Mouse (Mus musculus): ENCODE measurements around the gene Ncoa5. TPM values are rescaled to one million over a fixed set of nuclear protein-coding genes. Genes with fewer than 3 reads are reported as not detected.

The Ncoa5 gene
- total RNA-seq, 4 experiments from 2014 or later, result 46.2 to 63.5 (median 55.9) TPM

- DNase-seq (ENCODE audit: low spot score in 2 of 2), result no peak
These were observed 16.3 kb upstream of the Ncoa5 start for GRCm38 (mm10) chr2:165050826-165051548.

DNA sequence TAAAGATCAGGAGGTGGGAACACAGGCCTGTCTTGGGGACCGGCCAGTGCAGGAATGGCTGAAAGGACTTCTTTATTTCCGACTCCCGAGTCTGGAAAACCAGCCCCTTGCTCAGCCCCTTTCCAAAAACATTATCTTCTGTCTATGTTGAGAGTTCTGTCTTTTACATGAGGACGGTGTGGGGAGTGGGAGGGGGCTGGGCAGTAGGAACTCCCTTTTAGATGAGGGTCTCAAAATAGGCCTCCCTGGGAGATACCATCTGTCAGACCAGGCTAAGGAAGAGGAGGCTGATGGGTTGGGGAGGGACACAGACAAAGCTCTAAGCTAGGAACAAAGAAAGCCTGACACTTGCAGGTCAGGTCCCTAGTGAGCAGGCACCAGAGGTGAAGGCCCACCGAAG is 14.4 kb upstream of the Ncoa5 start:
- no peak for DNase-seq (ENCODE audit: low spot score in 2 of 2)

- DNase-seq (ENCODE audit: low spot score in 2 of 2), result no peak
These were observed 9.1 kb upstream of the Ncoa5 start for GRCm38 (mm10) chr2:165043729-165044128.

GRCm38 (mm10) chr2:165043090-165043636 is 8.5 kb upstream of the Ncoa5 start:
- DNase-seq (ENCODE audit: low spot score in 2 of 2), result no peak

GRCm38 (mm10) chr2:165042126-165042525 is 7.5 kb upstream of the Ncoa5 start:
- DNase-seq (ENCODE audit: low spot score in 2 of 2), result no peak

GRCm38 (mm10) chr2:165037415-165037814 is 2.7 kb upstream of the Ncoa5 start:
- no peak for DNase-seq (ENCODE audit: low spot score in 2 of 2)

DNA sequence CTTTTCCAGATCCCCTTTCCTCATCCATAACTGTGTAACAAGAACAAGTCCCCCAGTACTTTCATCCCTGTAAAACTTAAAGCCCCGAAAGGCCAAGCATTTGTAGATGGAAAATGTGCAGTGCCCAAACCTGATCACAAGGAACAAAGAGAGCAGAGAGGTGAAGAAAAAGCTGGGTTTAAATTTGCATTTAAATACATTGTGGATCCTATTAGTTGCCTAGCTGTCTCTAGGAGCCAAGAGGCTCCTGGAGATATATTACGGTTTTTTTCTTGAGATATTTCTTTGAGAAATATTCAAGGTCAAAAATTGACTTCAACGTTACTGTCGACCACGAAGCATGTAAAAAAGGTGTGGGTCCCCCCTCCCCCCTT is 378 bp upstream of the Ncoa5 start:
- no peak for DNase-seq (ENCODE audit: low spot score in 2 of 2)

GRCm38 (mm10) chr2:165033306-165033705 is 1.4 kb downstream of the Ncoa5 start:
- DNase-seq (ENCODE audit: low spot score in 2 of 2), result no peak

GRCm38 (mm10) chr2:165032533-165032932 is 2.1 kb downstream of the Ncoa5 start:
- no peak for DNase-seq (ENCODE audit: low spot score in 2 of 2)

GRCm38 (mm10) chr2:165027163-165027562 is 7.5 kb downstream of the Ncoa5 start:
- DNase-seq (ENCODE audit: low spot score in 2 of 2), result no peak

- DNase-seq (ENCODE audit: low spot score in 2 of 2), result no peak
These were observed 14.2 kb downstream of the Ncoa5 start for GRCm38 (mm10) chr2:165020490-165020889.

DNA sequence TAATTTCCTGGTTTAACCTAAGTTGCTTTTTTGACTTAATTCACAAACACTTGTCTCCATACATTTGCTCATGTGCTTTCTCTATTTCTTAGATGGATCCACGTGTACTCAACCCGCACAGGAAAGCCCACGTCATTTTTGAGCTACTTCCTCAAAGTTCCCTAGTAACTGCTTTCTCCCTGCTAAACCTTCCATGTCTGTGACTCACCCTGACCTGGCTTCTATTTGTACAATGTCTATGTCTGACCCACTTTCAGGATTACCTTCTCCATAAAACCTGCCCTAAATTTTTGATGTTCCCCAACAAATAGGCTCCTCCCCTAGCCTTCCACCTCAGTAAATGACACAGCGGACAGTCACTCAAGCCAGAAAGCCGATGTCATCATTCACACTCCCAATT is 19.7 kb downstream of the Ncoa5 start:
- DNase-seq (ENCODE audit: low spot score in 2 of 2), result no peak

DNA sequence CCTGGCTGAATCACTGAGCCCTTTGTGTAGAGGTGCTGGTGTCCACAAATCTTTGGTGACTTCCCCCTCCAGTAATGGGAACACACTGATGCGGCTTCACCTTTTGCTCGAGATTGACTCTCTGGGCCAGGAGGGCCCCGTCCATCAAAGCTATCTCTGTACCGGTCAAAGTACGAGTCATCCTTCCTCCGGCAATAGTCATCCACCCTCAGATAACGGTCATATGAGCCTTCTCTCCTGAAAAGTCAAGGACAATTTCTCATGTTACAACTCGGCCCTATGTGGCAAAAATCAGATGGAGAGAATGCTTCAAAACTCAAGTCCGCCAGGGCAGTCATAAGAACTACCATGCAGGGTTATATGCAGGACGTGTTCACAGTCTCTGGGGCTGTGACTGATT is 24.3 kb downstream of the Ncoa5 start:
- DNase-seq (ENCODE audit: low spot score in 2 of 2), result no peak

GRCm38 (mm10) chr2:165009581-165009980 is 25.1 kb downstream of the Ncoa5 start:
- DNase-seq (ENCODE audit: low spot score in 2 of 2), result no peak

DNA sequence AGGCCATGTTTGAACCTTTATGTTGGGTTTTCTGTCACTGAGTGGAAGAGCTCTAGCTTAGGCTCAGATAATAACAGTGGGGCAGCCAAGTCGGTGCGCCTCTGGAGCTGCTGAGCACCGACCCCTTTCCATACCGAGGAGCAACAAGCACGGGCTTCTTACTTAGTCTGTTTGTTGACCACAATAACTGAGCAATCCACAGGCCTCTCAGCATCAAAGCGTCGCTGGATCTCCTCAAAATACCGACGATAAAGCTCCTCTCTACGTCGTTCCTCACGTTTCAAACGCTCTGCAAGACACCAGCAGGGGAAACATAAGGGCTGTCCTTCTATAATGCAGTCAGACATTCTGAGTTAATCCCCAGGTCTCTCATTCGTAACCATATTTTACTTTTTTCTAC is 25.5 kb downstream of the Ncoa5 start:
- no peak for DNase-seq (ENCODE audit: low spot score in 2 of 2)

GRCm38 (mm10) chr2:165007986-165008385 is 26.7 kb downstream of the Ncoa5 start:
- DNase-seq (ENCODE audit: low spot score in 2 of 2), result no peak

GRCm38 (mm10) chr2:165006813-165007212 is 27.9 kb downstream of the Ncoa5 start:
- no peak for DNase-seq (ENCODE audit: low spot score in 2 of 2)

GRCm38 (mm10) chr2:165004237-165004636 is 30.4 kb downstream of the Ncoa5 start:
- no peak for DNase-seq (ENCODE audit: low spot score in 2 of 2)

DNA sequence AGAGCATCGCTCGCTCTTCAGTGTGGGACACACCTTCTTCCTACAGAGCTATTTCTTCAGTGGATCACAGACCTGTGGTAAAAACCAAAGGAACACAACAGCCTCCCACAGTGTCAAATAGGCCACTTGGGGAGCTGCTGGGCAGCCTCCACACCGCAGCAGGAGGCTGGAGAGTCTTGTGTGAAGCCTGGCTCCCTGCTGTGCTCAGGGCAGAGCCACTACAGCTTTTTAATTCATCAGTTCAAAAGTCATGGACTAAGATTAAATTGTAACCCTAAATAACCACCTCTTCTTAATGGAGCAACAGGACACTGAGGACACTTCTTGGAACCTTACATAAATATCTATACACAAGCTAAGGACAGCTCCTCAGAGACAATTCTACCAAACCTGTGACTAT is 31.6 kb downstream of the Ncoa5 start:
- no peak for DNase-seq (ENCODE audit: low spot score in 2 of 2)

GRCm38 (mm10) chr2:165001958-165002357 is 32.7 kb downstream of the Ncoa5 start:
- no peak for DNase-seq (ENCODE audit: low spot score in 2 of 2)

DNA sequence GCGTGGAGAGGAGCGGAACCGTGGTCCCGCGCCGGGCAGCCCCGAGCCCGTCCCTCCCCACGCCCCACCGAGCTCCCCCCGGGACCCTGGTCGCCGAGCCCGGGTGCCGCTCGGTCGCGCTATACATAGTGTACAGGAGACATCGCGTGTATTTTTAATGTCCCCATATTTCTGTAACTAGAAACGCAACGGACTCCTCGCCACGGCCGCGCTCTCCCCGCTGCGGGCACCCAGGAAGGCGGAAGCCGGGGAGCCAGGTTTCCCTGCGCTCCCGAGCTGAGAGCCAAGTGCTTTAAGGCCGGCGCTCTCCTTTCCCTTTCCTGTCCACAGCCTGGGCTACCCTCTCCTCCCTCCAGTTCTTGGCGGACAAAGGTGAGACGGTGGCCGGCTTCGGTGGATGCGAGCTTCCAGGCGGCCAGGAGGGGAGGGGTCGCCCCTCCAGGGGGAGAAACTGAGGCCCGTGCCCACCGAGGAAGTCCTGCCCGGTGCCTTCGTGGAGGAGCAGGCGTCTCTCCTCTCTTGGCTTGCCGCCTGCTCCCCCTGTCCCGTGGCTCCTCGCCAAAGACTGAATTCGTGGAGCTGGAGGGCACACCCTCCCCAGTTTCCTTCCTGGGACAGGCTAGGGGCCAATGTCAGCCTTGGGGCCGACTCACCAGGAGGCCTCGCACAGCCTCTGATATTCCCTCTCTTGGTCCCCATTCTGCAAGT is 36.8 kb downstream of the Ncoa5 start:
- no peak for DNase-seq (ENCODE audit: low spot score in 2 of 2)

- DNase-seq (ENCODE audit: low spot score in 2 of 2), result no peak
These were observed 37.6 kb downstream of the Ncoa5 start for GRCm38 (mm10) chr2:164996848-164997720.
